Mouse (Mus musculus) kidney, embryonic 16.5 days (tissue): Measurements from ENCODE around the gene Stt3a. TPM values are rescaled to one million over a fixed set of nuclear protein-coding genes. Genes with fewer than 3 reads are reported as not detected.
A peak's percentile ranks its signal among the peaks of the same experiment; 100 is the strongest.

ENCODE experiments used
- ATAC-seq: fragments of 200-750 bp; cut with Nextera tagmentation; 2 replicates; pipeline ENCODE4 v1.8.0; 2017; ENCODE audit warnings: moderate TSS enrichment; ENCODE audit not compliant: low FRiP score, low TSS enrichment
- H3K27ac ChIP-seq: fragments of 300-500 bp; sonication (generic); 2 replicates; pipeline ENCODE4 v1.5.1; 2014; ENCODE audit warnings: low read length
- H3K27me3 ChIP-seq: fragments of 300-500 bp; sonication (generic); 2 replicates; pipeline ENCODE4 v1.6.1; 2014; ENCODE audit warnings: low read length, control low read depth, mixed read lengths; ENCODE audit not compliant: insufficient read depth
- H3K36me3 ChIP-seq: fragments of 300-500 bp; sonication (generic); 2 replicates; pipeline ENCODE4 v1.6.1; 2014; ENCODE audit warnings: low read length, control low read depth, mixed read lengths; ENCODE audit not compliant: insufficient read depth
- H3K4me1 ChIP-seq: fragments of 300-500 bp; sonication (generic); 2 replicates; pipeline ENCODE4 v1.6.1; 2014; ENCODE audit warnings: low read length, control low read depth, mixed read lengths; ENCODE audit not compliant: insufficient read depth
- H3K4me2 ChIP-seq: fragments of 300-500 bp; sonication (generic); replicated peaks from 2 replicates; pipeline ENCODE4 v1.6.1; 2014; ENCODE audit warnings: low read depth, low read length
- H3K4me3 ChIP-seq: fragments of 300-500 bp; sonication (generic); 2 replicates; pipeline ENCODE4 v1.5.1; 2014; ENCODE audit warnings: mild to moderate bottlenecking, low read length
- H3K9ac ChIP-seq: fragments of 300-500 bp; sonication (generic); replicated peaks from 2 replicates; pipeline ENCODE4 v1.6.1; 2014; ENCODE audit warnings: low read length
- H3K9me3 ChIP-seq: fragments of 300-500 bp; sonication (generic); 2 replicates; pipeline ENCODE4 v1.6.1; 2016; ENCODE audit warnings: low read length, control low read depth
- WGBS: fragments of 180-500 bp; shearing (Covaris S2); extraction: QIAGEN DNeasy Blood & Tissue Kit; methylation state at CpG from one replicate; pipeline ENCODE4 v1.1.7; 2014; 5-methylcytosine and 5-hydroxymethylcytosine counted together
- polyA plus RNA-seq: library from polyadenylated mRNA; unstranded; fragments of >200 nt; fragmentation: Nextera tagmentation; extraction: Ambion mirVana; gene quantifications from 2 replicates; pipeline ENCODE4 v1.2.1, GENCODE M21; 2015

Gene Stt3a
- polyA plus RNA-seq, 1 experiment from 2014 or later: 285 TPM

GRCm38 (mm10) chr9:36796224-36796623 is 28.7 kb upstream of the Stt3a start:
- Histone ChIP-seq H3K9ac (peak overlapping the region; percentile 98), H3K36me3 (peaks cover 12% of the 10 kb centered on the region), H3K27me3 (no peaks in the 10 kb centered on the region), H3K4me3 (peak overlapping the region; percentile 98), H3K9me3 (no peaks in the 10 kb centered on the region), H3K4me1 (peaks cover 9% of the 10 kb centered on the region), H3K27ac (no peak overlapping the region), H3K4me2 (peak overlapping the region; percentile 73)
- WGBS: 17% methylated on average over 5 of the region's 5 CpGs
- no peak for ATAC-seq

GRCm38 (mm10) chr9:36795556-36795955 is 28.1 kb upstream of the Stt3a start:
- ATAC-seq: no peak
- H3K27ac ChIP-seq: no peak overlapping the region
- H3K36me3 ChIP-seq: peaks cover 17% of the 10 kb centered on the region
- no peak overlapping the region for H3K4me2 ChIP-seq
- 55% methylated on average over 1 of the region's 1 CpGs for WGBS
- H3K4me1 ChIP-seq: peaks cover 9% of the 10 kb centered on the region
- H3K9ac ChIP-seq: no peak overlapping the region
- H3K27me3 ChIP-seq: no peaks in the 10 kb centered on the region
- no peak overlapping the region for H3K4me3 ChIP-seq
- H3K9me3 ChIP-seq: no peaks in the 10 kb centered on the region

- Histone ChIP-seq H3K27me3 (no peaks in the 10 kb centered on the region), H3K9me3 (no peaks in the 10 kb centered on the region), H3K4me3 (no peak overlapping the region), H3K27ac (no peak overlapping the region), H3K4me1 (peaks cover 9% of the 10 kb centered on the region), H3K9ac (no peak overlapping the region), H3K36me3 (peaks cover 25% of the 10 kb centered on the region), H3K4me2 (no peak overlapping the region)
- 82% methylated on average over 2 of the region's 2 CpGs for WGBS
- ATAC-seq: no peak
These were observed 27.0 kb upstream of the Stt3a start for GRCm38 (mm10) chr9:36794487-36794886.

GRCm38 (mm10) chr9:36792191-36792590 is 24.7 kb upstream of the Stt3a start:
- peaks cover 9% of the 10 kb centered on the region for H3K4me1 ChIP-seq
- 85% methylated on average over 3 of the region's 3 CpGs for WGBS
- H3K9ac ChIP-seq: no peak overlapping the region
- H3K4me3 ChIP-seq: no peak overlapping the region
- H3K27me3 ChIP-seq: no peaks in the 10 kb centered on the region
- H3K36me3 ChIP-seq: peaks cover 44% of the 10 kb centered on the region
- no peaks in the 10 kb centered on the region; the same call in 1 of the 2 replicates for H3K9me3 ChIP-seq
- no peak overlapping the region for H3K27ac ChIP-seq
- no peak overlapping the region for H3K4me2 ChIP-seq
- ATAC-seq: no peak

GRCm38 (mm10) chr9:36783921-36784320 is 16.4 kb upstream of the Stt3a start:
- Histone ChIP-seq H3K4me3 (no peak overlapping the region), H3K36me3 (peaks cover 72% of the 10 kb centered on the region), H3K27ac (no peak overlapping the region), H3K4me1 (no peaks in the 10 kb centered on the region), H3K4me2 (no peak overlapping the region), H3K9ac (no peak overlapping the region), H3K9me3 (no peaks in the 10 kb centered on the region; the same call in 1 of the 2 replicates), H3K27me3 (no peaks in the 10 kb centered on the region)
- no peak for ATAC-seq
- WGBS: 74% methylated on average over 2 of the region's 2 CpGs

- ATAC-seq: no peak
- peaks cover 17% of the 10 kb centered on the region for H3K4me1 ChIP-seq
- peaks cover 5% of the 10 kb centered on the region; the same call in 1 of the 2 replicates for H3K36me3 ChIP-seq
- no peak overlapping the region for H3K9ac ChIP-seq
- 76% methylated on average over 1 of the region's 1 CpGs for WGBS
- 0 out of 2 replicates have a peak overlapping the region, but pooled peaks have one; percentile 81 for H3K27ac ChIP-seq
- H3K4me2 ChIP-seq: peak overlapping the region; percentile 71
- H3K4me3 ChIP-seq: peak overlapping the region; percentile 99; the same call in 1 of the 2 replicates
- no peaks in the 10 kb centered on the region for H3K9me3 ChIP-seq
- no peaks in the 10 kb centered on the region for H3K27me3 ChIP-seq
These were observed 1.6 kb upstream of the Stt3a start for GRCm38 (mm10) chr9:36769048-36769413.

GRCm38 (mm10) chr9:36768156-36769047 is 923 bp upstream of the Stt3a start:
- Histone ChIP-seq H3K27ac (peak overlapping the region; percentile 81), H3K27me3 (no peaks in the 10 kb centered on the region), H3K4me2 (peak overlapping the region; percentile 71), H3K4me1 (peaks cover 17% of the 10 kb centered on the region), H3K9ac (peak overlapping the region; percentile 81), H3K4me3 (peak overlapping the region; percentile 99), H3K36me3 (peaks cover 7% of the 10 kb centered on the region; the same call in 1 of the 2 replicates), H3K9me3 (no peaks in the 10 kb centered on the region)
- peak; percentile 11; the same call in 1 of the 2 replicates for ATAC-seq
- WGBS: 12% methylated on average over 25 of the region's 25 CpGs

GRCm38 (mm10) chr9:36764378-36764777 is 3.1 kb downstream of the Stt3a start:
- Histone ChIP-seq H3K4me3 (no peak overlapping the region), H3K27ac (no peak overlapping the region), H3K27me3 (no peaks in the 10 kb centered on the region), H3K36me3 (peaks cover 25% of the 10 kb centered on the region), H3K9ac (no peak overlapping the region), H3K4me2 (no peak overlapping the region), H3K9me3 (no peaks in the 10 kb centered on the region), H3K4me1 (peaks cover 17% of the 10 kb centered on the region)
- 95% methylated on average over 1 of the region's 1 CpGs for WGBS
- ATAC-seq: no peak

GRCm38 (mm10) chr9:36727034-36727755 is 40.3 kb downstream of the Stt3a start, which contains the start of gene Chek1:
Gene Chek1 (minus strand): TSS chr9:36727065.
- H3K4me2 ChIP-seq: peak within 1 kb of the TSS; percentile 95
- WGBS: 2% methylated on average over 12 of the region's 12 CpGs
- H3K27ac ChIP-seq: peak within 1 kb of the TSS; percentile 97
- H3K27me3 ChIP-seq: no peaks in the 10 kb centered on the region
- H3K9ac ChIP-seq: peak within 1 kb of the TSS; percentile 79
- H3K4me1 ChIP-seq: peaks cover 11% of the 10 kb centered on the region; the same call in 1 of the 2 replicates
- ATAC-seq: no peak
- peak within 1 kb of the TSS; percentile 78 for H3K4me3 ChIP-seq
- no peaks in the 10 kb centered on the region for H3K9me3 ChIP-seq
- 0 out of 2 replicates have a peak, but pooled peaks cover 6% of the 10 kb centered on the region for H3K36me3 ChIP-seq
